Mouse (Mus musculus) ES-E14 (cell line): Measurements from ENCODE around the gene Pten. TPM values are rescaled to one million over a fixed set of nuclear protein-coding genes. Genes with fewer than 3 reads are reported as not detected.
"Not testable (repeated sequence)": the region's sequence is repeated elsewhere in the genome, so short reads cannot be mapped to it uniquely, and the experiment has no call there.

Experiments used
- DNase-seq: peaks from one replicate; pipeline ENCODE4 v3.0.0-alpha.2; 2013; ENCODE audit warnings: low read depth, low spot score
- H3K27ac ChIP-seq: 2 replicates; pipeline ENCODE4 v1.5.1; 2012; ENCODE audit warnings: low read depth, mild to moderate bottlenecking, low read length, moderate library complexity, mixed read lengths; ENCODE audit not compliant: poor library complexity, insufficient read depth, severe bottlenecking
- H3K36me3 ChIP-seq: 2 replicates; pipeline ENCODE4 v1.6.1; 2012; ENCODE audit warnings: mild to moderate bottlenecking, low read length, moderate library complexity, mixed read lengths; ENCODE audit not compliant: control insufficient read depth, poor library complexity, insufficient read depth, severe bottlenecking
- H3K4me1 ChIP-seq, 2 experiments: fragments of 150-350 bp in 1 of 2; sonication (generic) in 1 of 2; 2 replicates each; pipeline ENCODE4 v1.6.1; 2012; ENCODE audit warnings: low read length in 2 of 2, mild to moderate bottlenecking in 1 of 2, mixed read lengths in 1 of 2; ENCODE audit not compliant: control insufficient read depth in 2 of 2, insufficient read depth in 2 of 2, poor library complexity in 1 of 2
- H3K4me3 ChIP-seq, 2 experiments: fragments of 150-350 bp in 1 of 2; sonication (generic) in 1 of 2; 2 replicates each; pipeline ENCODE4 v1.5.1; 2012; ENCODE audit warnings: low read length in 2 of 2, low read depth in 1 of 2, mild to moderate bottlenecking in 1 of 2, mixed read lengths in 1 of 2; ENCODE audit not compliant: insufficient read depth in 1 of 2, poor library complexity in 1 of 2, severe bottlenecking in 1 of 2
- H3K9ac ChIP-seq: 2 replicates; pipeline ENCODE4 v1.6.1; 2012; ENCODE audit warnings: low read depth, mild to moderate bottlenecking, low read length, mixed read lengths; ENCODE audit not compliant: poor library complexity, insufficient read depth, severe bottlenecking
- H3K9me3 ChIP-seq: fragments of 150-350 bp; sonication (generic); 2 replicates; pipeline ENCODE4 v1.6.1; 2012; ENCODE audit warnings: low read depth, mild to moderate bottlenecking, low read length; ENCODE audit not compliant: control insufficient read depth, insufficient read depth
- CHD2 ChIP-seq: IDR thresholded peaks from 2 replicates; pipeline ENCODE4 v1.6.1; 2014; ENCODE audit warnings: mild to moderate bottlenecking, low read depth, low read length, inconsistent platforms
- HCFC1 ChIP-seq: IDR thresholded peaks from 2 replicates; pipeline ENCODE4 v1.6.1; 2012; ENCODE audit warnings: low read length, inconsistent platforms, borderline replicate concordance; ENCODE audit not compliant: insufficient read depth
- MAFK ChIP-seq: IDR thresholded peaks from 2 replicates; pipeline ENCODE4 v1.6.1; 2014; ENCODE audit warnings: mild to moderate bottlenecking, low read depth, low read length, inconsistent platforms; ENCODE audit not compliant: insufficient read depth
- ZC3H11A ChIP-seq: IDR thresholded peaks from 2 replicates; pipeline ENCODE4 v1.6.1; 2012; ENCODE audit warnings: low read depth, mild to moderate bottlenecking, inconsistent platforms, low read length, borderline replicate concordance
- ZNF384 ChIP-seq: IDR thresholded peaks from 2 replicates; pipeline ENCODE4 v1.6.1; 2012; ENCODE audit warnings: low read depth, low read length, inconsistent platforms
- in situ Hi-C, 2 experiments: fragments of 600-800 bp; cut with MboI; formaldehyde crosslinking; loops; one replicate each; pipeline ENCODE4 v1.15.1; 2025; ENCODE audit warnings: low sequenced_read_pairs in 2 of 2, inconsistent platforms in 1 of 2; ENCODE audit not compliant: unreplicated experiment in 2 of 2
- total RNA-seq: library from RNA; depleted of rRNA; stranded (reverse); fragments of 300-350 nt; gene quantifications from 2 replicates; pipeline ENCODE4 v1.2.3, GENCODE M21; 2012

Gene Pten
- total RNA-seq, 1 experiment = 70.8 TPM

DNA sequence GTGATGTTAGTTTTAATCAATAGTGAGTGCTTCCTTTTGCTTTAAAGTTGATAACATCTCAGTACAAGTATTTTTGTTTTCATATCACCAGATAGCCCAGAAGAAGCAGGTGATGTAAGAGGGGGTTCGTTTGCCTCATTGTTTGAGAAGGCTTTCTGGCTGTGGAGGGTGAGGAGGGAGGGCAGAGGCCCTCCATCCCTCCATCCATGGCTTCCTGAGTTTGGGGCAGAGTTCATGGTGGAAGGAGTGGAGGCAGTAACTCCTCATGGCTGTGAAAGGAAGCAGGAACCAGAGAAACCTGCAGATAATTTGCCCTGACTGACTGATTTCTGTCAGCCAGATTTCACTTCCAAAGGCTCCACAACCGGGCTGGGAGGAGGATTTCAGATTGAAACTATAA lies 21.1 kb downstream of the Pten start:
- Histone ChIP-seq H3K36me3 (peaks cover 2% of the 10 kb centered on the region; the same call in 1 of the 2 replicates), H3K4me1 (peaks cover 2% of the 10 kb centered on the region in 2 experiments; a peak in 1 of 4 replicates), H3K9ac (no peak overlapping the region), H3K9me3 (no peaks in the 10 kb centered on the region), H3K27ac (no peak overlapping the region), H3K4me3 (no peak overlapping the region)
- DNase-seq = no peak
- TF ChIP-seq MAFK (no peak), ZNF384 (no peak), CHD2 (no peak), ZC3H11A (no peak), HCFC1 (no peak)
- in situ Hi-C loops = no loop called here

GRCm38 (mm10) chr19:32779131-32779530 lies 21.8 kb downstream of the Pten start:
- in situ Hi-C loops = no loop called here
- DNase-seq = no peak
- TF ChIP-seq MAFK (no peak), ZC3H11A (no peak), HCFC1 (no peak), CHD2 (no peak)

GRCm38 (mm10) chr19:32781305-32782071 lies 24.2 kb downstream of the Pten start:
- no peak for DNase-seq
- in situ Hi-C loops = no loop called here
- Histone ChIP-seq H3K9me3 (no peaks in the 10 kb centered on the region), H3K27ac (no peak overlapping the region), H3K36me3 (peaks cover 4% of the 10 kb centered on the region), H3K4me1 (peaks cover 2% of the 10 kb centered on the region in 2 experiments; a peak in 2 of 4 replicates), H3K9ac (no peak overlapping the region), H3K4me3 (no peak overlapping the region)
- no peak for TF ChIP-seq ZNF384
- TF ChIP-seq HCFC1 = no peak
- TF ChIP-seq ZC3H11A = no peak
- no peak for TF ChIP-seq MAFK
- no peak for TF ChIP-seq CHD2

More at GRCm38 (mm10) chr19:32779131-32779530, 21.8 kb downstream of the Pten start:
- Histone ChIP-seq H3K9me3 (no peaks in the 10 kb centered on the region), H3K4me1 (peaks cover 2% of the 10 kb centered on the region in 2 experiments; a peak in 1 of 4 replicates), H3K27ac (0 out of 2 replicates have a peak overlapping the region, but pooled peaks have one; percentile 10), H3K4me3 (no peak overlapping the region), H3K9ac (no peak overlapping the region), H3K36me3 (peaks cover 2% of the 10 kb centered on the region; the same call in 1 of the 2 replicates)

DNA sequence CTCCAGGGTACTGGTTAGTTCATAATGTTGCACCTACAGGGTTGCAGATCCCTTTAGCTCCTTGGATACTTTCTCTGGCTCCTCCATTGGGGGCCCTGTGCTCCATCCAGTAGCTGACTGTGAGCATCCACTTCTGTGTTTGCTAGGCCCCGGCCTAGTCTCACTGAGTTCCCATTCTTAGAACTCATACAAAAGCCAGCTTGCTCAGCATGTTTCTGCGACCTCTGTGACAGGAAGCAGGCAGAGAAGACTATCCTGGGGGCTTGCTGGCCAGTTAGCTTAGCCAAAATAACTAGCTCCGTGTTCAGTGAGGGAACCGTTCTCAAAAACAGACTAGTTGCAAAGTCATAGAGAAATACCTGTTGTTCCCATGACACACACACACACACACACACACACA lies 30.1 kb downstream of the Pten start:
- H3K9me3 ChIP-seq, H3K9ac ChIP-seq, H3K36me3 ChIP-seq, DNase-seq, H3K4me1 ChIP-seq, H3K4me3 ChIP-seq, H3K27ac ChIP-seq, in situ Hi-C loops: not testable (repeated sequence)

DNA sequence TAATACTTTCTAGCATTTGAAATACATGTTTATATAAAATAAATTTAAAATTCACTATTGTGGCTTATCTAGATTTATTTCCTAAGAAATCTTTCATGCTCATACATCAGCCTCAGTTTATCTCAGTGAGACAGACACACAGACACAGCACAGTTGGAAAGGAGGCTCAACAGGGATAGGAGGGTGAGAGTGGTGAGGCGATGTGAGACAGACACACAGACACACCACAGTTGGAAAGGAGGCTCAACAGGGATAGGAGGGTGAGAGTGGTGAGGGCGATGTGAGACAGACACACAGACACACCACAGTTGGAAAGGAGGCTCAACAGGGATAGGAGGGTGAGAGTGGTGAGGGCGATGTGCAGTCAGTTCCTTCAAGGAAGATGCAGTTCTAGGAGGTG lies 30.7 kb downstream of the Pten start:
- in situ Hi-C loops, DNase-seq, H3K36me3 ChIP-seq: not testable (repeated sequence)

More for the DNA sequence above, 30.7 kb downstream of the Pten start:
- H3K9me3 ChIP-seq, H3K9ac ChIP-seq, H3K27ac ChIP-seq, H3K4me3 ChIP-seq, H3K4me1 ChIP-seq: not testable (repeated sequence)
